Comparison of ENCODE assay signal across 16 mouse cellular contexts in the genomic region with DNA sequence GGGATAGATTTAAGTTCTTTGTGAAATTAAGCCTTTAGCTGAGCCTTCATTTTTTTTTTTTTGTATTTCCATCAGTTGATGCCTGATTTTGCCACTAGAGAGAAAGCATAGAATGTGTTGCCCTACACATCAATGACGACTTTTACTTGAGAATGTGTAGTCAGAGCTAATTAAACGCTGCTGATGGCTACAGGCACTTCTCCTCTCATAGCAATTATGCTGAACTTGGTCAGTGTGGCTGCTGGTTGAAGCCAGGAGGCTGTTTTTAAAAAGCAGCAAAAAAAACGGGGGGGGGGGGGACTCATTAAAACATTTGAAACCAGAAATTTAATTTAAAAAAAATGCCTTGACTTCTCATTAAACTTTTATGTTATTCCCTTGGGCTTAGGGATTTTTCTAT.
"Had no signal": no experiment of that assay in that cellular context is flagged by ENCODE, and none has a peak within 500 bp of the region (broad histone marks: within the 10 kb centered on the region; RNA-seq: fewer than 3 reads in every experiment).

No protein-coding gene starts in this region.

- H3K4me3 ChIP-seq: liver, embryonic 12.5 days; midbrain, embryonic 12.5 days; neural tube, embryonic 12.5 days had no signal

- DNase-seq: lung, adult 18-20 months; lung, embryonic 14.5 days; lung, postnatal 10 days; lung, postnatal 4 days; retina, postnatal 1 day; right cerebral cortex, adult 18-20 months; right cerebral cortex, postnatal 25 days; right cerebral cortex, postnatal 4 days; spleen, adult 18-20 months; thymus, adult 18-20 months; thymus, postnatal 14 days; thymus, postnatal 36 days had no signal

- H3K27me3 ChIP-seq: liver, embryonic 12.5 days; midbrain, embryonic 12.5 days; neural tube, embryonic 12.5 days had no signal

- H3K27ac ChIP-seq: liver, embryonic 12.5 days; liver, embryonic 14.5 days; midbrain, embryonic 12.5 days; neural tube, embryonic 12.5 days had no signal

- H3K36me3 ChIP-seq: liver, embryonic 12.5 days; midbrain, embryonic 12.5 days; neural tube, embryonic 12.5 days had no signal

- ATAC-seq: liver, embryonic 12.5 days had no signal

- H3K9ac ChIP-seq: liver, embryonic 12.5 days; liver, embryonic 14.5 days; lung, embryonic 14.5 days; midbrain, embryonic 12.5 days; neural tube, embryonic 12.5 days had no signal

- H3K4me2 ChIP-seq: liver, embryonic 12.5 days; lung, embryonic 14.5 days; midbrain, embryonic 12.5 days; neural tube, embryonic 12.5 days had no signal

- H3K9me3 ChIP-seq: liver, embryonic 12.5 days; midbrain, embryonic 12.5 days; neural tube, embryonic 12.5 days had no signal

- H3K4me1 ChIP-seq: liver, embryonic 12.5 days; midbrain, embryonic 12.5 days; neural tube, embryonic 12.5 days had no signal
